Mouse (Mus musculus) hematopoietic stem cell, adult 5-6 weeks (primary cell): ENCODE data around the gene Mllt1. TPM values are rescaled to one million over a fixed set of nuclear protein-coding genes. Genes with fewer than 3 reads are reported as not detected.

ENCODE experiments used
- ATAC-seq, 2 experiments: fragments of 125-278 bp in 1 of 2; replicated peaks in 1 of 2; 2 replicates each; pipeline ENCODE4 v1.8.0; 2016 to 2017; ENCODE audit warnings: inconsistent platforms in 2 of 2, mild to moderate bottlenecking in 2 of 2, moderate number of reproducible peaks in 2 of 2, low read depth in 1 of 2, moderate TSS enrichment in 1 of 2; ENCODE audit not compliant: low FRiP score in 2 of 2, poor library complexity in 2 of 2, severe bottlenecking in 2 of 2, insufficient read depth in 1 of 2, low TSS enrichment in 1 of 2
- total RNA-seq: library from RNA; stranded (forward); fragments of 172-1452, 232-1000 nt; gene quantifications from 2 replicates; pipeline ENCODE4 v1.2.3, GENCODE M21; 2017

The Mllt1 gene
- total RNA-seq, result 15.3 and 19.3 TPM in 2 replicates

DNA sequence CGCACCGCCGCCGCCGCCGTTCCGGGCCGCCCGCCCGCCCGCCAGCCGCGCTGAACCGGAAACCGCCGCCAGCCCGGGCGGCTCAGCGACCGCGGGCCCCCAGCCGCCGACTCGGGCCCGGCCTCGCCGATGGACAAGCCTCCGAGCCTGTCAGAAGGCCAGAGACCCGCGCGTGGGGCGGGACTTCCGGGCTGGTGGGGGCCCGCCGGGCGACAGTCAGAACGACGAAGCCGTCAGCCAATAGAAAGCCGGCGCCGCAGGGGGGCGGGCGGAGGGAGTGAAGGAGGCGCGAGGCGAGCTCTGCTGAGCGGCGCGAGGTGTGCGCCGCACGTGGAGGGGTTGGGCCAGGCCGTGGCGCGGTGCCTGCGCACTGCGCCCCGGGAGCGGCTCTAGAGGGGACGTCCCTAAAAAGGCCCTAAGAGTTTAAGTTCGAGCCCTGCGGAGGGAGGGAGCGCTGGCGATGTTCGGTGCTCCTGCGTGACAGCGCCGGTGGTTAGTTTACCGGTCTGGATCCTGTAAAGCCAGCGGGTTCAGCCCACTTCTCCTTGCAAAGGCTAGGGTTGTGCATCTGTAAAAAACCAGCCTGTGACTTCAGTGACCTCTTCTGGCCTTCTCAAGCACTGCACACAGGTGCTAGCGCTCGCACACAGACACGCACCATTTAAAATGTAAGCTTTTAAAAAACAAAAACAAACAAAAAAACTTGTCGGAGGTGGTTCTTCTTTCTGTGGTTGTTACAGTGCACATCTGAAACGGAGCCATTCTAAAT lies at the start of gene Mllt1:
Gene Mllt1, minus strand, starts transcription at position 53 of the 769 bp plus-strand sequence.
- ATAC-seq, result peak; percentile 93 to 98

DNA sequence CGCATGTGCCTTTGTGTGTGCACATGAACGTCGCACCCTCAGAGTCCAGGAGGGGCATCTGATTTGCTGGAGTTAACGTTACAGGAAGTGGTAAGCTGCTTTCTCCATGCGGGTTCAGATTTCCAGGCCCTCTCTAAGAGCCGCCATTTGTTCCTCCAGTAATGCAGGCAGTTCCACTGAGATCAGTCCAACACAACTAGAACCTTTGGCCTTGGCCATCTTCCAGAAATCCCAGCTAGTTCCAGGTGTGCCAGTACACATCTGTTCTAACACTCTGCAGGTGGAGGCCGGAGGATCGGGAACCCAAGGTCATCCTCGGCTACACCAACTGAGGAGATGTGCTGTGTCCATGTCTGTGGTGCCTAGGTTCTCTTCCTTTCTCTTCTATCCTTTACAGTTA lies 49.7 kb upstream of the Mllt1 start:
- ATAC-seq, result no peak

DNA sequence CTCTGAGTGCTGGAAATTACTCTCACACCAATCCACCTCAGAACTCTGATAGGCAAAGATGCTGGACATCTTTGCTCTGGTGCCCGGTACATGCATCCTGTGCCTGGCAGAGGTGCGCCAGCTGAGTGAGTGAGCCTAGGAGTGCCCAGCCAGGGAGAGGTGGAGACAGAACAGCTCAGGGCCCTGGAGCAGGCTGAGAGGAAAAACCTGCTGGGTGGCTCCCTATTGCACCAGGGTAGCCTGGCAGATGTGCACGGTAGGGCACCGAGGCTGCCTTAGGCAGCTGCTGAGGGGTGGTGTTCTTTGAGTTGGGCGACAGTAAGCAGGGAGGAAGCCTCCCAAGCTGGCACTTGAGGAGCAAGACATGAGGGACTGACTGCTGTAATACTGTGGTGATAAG lies 46.8 kb upstream of the Mllt1 start, which contains the start of gene Acer1:
Gene Acer1, minus strand, starts transcription at position 114 of the 400 bp plus-strand sequence.
- ATAC-seq, result no peak; a peak in 1 of 4 replicates

DNA sequence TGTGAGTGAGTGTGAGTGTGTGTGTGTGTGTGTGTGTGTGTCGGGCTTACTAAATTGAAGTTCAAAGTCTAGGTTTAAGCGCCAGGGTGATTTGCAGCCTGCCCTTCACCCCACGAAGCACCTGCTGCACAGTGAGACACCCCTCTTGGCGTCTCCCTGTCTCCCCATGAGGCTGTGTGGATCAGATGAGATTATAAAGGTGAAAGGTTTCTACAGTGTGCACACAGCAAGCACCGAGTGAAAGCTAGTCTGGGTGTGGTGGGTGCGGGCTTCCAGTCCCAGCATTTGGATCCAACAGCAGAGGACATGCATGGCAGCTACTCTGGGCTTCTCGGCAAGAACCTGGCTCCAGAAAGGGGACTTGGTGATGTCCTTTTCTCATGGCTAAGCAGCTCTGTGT lies 45.8 kb upstream of the Mllt1 start:
- ATAC-seq, result no peak

DNA sequence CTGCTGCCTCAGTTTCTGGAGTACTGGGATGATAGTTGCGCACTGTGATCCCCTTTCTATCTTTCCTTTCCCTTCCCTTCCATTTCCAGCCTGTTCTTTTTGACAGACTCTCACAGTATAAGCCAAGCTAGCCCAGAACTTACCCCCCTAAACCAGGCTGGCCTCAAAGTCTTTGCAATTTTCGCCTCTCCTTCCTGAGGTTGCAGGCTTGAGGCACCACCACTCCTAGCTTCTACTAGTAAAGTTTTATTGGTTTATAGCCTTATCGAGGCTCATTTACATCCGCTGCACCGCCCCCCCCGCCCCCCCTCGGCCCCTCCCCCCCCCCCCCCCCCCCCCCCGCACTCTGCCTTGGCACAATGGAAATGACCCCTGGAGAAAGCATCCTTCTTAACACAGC lies 44.3 kb upstream of the Mllt1 start:
- no peak for ATAC-seq

DNA sequence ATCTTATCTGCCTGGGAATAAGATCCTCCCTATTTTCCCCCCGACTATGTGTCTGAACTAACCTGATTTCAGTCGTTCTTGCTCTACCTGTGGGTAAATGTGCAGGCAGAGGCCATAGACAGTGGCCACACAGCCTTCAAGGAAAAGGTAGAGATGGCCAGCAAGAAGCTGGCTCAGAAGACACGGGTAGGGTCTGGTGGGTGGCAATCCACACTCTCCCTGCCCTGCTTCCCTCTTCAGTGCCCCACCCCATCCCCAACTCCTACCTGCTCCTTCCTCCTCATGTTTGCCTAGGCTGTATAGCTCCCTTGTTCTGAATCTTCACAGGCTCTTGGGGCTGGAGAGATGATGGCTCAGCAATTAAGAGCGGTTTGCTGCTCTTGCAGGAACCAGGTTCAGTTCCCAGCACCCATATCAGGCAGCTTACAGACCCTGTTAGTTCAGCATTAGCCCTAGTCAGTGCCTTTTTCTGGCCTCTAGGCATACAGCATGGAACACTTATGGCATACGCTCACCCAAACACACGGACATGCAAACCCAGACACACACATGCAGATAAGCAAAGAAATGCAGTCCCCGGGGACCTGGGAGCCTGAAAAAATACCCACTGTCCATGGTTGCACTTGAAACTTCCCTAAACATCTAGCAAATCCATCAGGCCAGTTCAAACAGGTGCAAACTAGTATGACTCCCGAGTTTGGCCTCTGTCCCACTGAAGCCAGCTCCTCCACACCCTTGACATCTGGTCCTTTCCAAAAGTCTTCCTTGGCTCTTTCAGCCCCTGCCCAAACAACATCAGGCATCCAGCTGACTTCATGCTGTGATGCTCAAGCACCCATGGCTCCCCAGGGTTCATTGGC lies 41.5 kb upstream of the Mllt1 start:
- ATAC-seq, result no peak

DNA sequence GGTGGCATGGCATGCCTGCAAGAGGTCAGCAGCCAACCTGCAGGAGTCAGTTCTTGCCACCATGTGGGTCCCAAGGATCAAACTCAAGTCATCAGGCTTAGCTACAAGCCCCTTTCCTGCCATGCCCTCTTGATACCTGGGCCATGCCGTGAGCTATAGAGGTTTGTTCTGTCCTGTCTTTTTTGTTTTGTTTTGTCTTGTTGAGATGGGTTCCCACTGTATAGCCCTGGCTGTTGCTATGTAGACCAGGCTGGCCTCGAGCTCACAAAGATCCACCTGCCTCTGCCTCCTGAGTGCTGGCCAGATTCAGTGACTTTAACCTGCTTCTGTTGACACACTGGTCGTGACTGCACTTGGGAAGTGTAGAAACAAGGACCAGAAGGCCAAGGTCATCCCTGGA lies 40.2 kb upstream of the Mllt1 start:
- no peak for ATAC-seq

DNA sequence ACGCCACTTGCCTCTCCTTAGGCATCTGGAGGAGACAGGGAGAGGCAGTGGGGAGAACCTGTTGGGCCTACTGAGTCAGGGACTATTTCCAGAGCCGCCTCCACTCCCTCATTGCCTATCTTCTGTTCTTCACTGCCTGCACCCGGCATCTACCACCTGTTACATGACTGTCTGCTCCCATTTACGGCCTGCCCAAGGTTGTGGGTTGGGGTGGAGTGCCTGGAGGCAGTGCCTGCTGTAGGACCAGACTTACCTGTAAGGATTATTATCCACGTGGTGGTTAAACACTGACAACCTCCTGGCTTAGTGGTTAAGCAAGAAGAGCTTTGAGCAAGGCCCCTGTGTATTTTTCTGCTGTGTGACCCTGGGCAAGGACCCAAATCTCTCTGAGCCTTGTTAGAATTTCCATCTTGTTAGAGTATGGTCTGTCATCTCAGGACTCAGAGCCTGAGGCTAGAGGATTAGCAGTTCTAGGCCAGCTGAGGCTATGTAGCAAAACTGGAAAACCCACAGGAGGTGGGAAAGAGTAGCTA lies 39.6 kb upstream of the Mllt1 start:
- ATAC-seq, result no peak

DNA sequence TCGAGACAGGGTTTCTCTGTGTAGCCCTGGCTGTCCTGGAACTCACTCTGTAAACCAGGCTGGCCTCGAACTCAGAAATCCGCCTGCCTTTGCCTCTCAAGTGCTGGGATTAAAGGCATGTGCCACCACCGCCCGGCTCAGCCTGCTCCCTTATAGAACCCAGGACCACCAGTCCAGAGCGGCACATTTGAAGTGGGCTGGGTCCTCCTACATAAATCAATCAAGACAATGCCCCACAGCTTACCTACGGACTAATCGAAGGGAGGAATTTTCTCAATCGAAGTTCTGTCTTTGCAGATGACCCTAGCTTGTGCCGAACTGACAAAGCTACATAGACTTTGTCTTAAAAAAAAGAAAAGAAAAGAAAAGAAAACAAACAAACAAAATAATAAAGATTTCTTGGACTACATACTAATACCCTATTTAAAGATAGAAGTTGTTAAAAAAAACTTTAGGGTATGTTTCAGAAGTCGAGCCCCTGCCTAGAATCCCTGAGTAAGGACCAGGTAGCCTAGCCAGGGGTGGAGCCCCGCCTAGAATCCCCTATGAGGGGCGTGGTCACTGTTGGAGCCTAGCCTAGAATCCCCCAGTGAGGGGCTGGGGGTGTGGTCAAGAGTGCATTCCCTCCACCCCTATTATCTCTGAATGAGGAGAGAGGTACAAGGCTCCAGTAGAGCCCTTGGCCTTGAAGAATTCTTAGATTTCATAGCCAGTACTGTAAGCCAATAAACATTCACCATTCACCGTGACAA lies 38.9 kb upstream of the Mllt1 start:
- ATAC-seq, result no peak

DNA sequence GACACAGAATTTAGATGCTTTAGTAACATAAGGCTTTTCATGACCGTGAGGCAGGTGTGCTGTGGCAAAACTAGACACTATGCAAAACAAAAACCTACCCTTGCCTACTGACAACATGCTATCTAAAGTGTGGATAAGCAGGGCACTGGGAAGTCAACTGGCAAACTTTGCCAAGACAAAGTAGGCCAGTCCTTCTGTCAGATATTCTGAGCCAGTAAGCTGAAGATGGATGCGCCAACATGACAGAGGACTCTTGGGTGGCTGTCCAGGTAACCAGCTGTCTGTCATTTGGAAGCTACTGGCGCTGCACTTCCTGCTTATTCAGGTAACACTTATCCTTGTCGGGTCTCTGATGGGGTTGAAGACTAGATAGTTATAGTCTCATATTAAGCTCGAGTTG lies 34.9 kb upstream of the Mllt1 start:
- no peak for ATAC-seq

DNA sequence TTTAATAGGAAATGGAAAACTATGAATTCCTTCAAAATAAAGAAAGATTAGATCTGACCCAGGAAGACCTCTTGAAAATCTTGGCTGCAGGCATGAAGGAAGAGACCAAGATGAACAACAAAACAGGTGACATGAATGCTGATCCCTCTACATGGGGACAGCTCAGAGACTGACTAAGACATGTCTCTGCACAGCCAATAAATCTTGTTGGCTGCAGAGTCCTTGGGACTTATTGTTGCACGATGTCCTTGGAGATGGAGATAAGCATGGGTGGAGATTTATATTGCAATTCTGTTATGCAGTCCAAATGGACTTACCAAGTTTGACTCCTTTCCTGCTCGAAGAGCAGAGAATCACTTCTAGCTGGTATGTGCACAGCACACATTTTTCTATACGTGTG lies 34.1 kb upstream of the Mllt1 start:
- no peak for ATAC-seq

DNA sequence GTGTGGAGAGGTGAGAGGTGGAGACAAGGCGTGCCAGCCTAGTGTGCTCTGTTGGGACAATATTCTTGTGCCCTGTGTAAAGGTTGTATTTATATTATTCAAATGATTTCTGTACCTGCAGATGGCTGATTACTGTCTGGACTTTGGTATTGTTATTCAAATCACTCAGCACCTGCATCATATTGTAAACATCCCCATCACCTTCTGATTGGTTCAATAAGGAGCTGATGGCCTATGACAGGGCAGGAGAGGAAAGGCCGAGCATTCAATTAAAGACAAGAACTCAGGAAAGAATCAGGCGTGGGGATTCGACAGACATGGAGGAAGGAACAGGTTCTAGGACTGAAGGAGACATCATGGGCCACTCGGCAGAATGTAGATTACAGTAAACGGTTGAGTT lies 28.4 kb upstream of the Mllt1 start:
- ATAC-seq, result no peak

DNA sequence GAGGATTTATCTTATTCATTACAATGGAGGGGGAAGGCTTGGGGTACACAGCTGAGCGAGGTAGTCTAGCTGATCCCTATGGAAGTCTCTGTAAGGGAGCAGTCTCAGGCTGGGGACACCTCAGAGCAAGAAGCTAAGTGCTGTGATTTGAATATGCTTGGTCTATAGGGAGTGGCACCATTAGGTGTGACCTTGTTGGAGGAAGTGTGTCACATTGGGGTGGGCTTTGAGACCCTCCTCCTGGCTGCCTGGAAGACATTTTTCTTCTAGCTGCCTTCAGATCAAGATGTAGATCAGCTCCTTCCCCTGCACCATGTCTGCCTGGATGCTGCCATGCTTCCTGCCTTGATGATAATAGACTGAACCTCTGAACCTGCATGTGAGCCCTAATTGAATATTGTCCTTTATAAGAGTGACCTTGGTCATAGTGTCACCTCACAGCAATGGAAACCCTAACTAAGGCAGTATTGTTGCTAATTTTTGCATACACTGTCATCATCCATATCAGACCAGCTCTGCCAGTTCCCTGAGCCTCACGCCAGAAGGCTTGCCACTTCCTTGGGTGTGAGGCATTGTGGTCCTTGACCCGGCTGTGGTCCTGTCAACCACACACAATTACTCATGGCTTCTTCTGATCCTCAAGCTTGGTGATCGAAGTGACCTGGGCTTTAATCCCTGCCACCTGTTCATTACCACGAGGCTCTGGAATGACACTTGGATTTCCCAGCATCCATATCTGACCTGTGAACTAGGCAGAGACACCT lies 27.6 kb upstream of the Mllt1 start:
- ATAC-seq, result no peak

DNA sequence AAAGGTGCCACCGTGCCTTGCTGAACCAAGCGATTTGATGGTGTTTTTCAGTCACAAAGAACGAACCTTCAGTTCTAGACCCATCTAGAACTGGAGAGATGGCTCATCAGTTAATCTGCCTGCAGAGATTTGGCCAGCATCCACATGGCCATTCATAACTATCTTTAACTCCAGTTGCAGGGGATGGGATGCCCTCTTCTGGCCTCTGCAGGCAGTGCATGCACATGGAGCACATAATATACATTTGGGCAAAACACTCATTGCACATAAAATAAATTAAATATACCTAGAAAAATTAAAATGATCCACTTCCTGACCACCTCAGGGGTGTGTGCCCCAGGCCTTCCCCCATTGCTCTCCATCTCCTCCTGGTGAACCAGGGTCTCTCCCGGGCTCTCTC lies 26.7 kb upstream of the Mllt1 start:
- ATAC-seq, result no peak

DNA sequence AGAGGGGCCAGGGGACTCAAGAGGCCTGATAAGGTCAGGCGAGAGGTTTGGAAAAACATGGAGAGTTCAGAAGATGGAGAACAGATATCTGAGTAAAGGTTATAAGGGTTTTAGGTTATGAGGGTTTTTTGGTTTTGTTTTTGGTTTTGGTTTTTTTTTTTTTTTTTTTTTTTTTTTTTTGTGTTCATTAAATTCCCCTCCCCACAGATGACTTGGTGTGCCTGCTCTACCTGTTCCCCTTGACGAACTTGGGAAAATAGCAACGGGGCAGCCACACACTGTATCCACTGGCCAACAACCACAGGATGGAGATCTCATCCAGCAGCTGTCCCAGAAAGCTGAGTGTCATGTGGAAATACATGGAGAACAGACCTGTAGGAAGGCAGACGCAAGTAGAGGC lies 23.5 kb upstream of the Mllt1 start:
- ATAC-seq, result no peak

DNA sequence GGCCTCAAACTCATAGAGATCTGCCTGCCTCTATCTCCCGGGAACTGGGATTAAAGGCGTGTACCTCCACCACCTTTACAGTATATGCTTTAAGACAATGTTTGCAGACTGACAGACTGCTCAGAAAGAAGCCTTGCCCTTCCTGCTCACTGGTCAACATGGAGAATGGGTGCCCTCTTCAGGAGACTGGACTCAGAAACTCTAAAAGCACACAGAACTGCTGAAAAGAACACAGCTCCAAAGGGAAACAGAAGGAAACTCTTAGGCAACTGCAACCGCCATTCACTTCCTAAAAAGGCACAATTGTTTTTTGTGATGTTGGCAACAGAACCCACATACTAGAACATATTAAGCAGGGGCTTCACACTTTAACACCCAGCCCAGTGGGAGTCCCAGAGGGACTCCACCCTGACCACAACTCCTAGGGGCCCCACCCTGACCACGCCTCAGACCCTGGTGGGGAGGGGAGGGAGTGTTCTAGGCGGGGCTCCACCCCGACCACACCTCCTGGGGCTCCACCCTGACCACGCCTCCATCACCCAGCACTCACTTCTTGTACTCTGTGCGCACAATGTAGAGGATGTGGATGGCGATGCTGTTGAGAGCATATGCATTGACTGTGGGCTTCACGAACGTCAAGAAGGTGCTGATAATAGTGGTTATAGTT lies 22.7 kb upstream of the Mllt1 start:
- ATAC-seq, result peak; percentile 92 to 94

DNA sequence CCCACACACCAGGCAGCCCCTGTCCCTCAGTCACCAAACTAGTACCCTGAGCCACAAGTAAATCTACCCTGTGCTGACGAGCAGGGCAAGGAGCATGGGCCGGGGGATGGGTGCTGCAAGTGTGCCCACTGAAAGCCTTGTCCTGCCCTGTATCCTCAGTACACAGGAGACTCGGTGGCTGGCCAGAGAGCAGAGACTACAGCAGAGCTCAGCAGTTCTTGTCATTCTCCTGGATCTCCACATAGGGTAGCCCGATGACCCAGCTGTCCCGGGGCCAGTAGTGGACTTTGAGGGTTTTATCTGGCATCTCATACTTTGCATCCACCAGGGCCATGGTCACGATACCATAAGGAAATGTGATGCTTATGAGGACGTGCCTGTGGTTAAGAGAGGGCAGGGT lies 19.7 kb upstream of the Mllt1 start:
- no peak for ATAC-seq
